30 mouse cellular contexts compared by ENCODE assay signal in the genomic region with DNA sequence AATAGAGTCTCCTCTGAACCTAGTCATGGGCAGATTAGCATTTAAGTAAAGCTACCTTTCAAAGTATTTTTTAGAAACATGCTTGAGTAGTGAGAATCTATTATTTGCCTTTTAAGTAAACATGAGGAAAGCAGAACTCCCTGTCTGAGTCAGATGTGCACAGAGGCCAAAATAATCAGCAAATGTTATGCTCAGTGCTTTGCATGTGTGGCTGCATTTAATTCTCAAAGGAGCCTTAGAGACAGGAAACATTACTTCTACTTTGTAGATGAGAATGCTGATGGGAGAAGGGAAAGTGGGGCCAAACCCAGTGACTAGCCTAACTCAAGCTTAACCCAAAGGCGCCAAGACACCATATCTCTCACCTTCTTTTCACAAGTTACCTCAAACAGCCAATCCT.
"Had no signal": no experiment of that assay in that cellular context is flagged by ENCODE, and none has a peak within 500 bp of the region (broad histone marks: within the 10 kb centered on the region; RNA-seq: fewer than 3 reads in every experiment).

No protein-coding gene starts in this region.

- H3K27ac ChIP-seq: left cerebral cortex, adult 2 months; limb, embryonic 10.5 days; limb, embryonic 12.5 days; limb, embryonic 13.5 days; limb, embryonic 15.5 days; liver, embryonic 12.5 days; liver, embryonic 13.5 days; liver, embryonic 14.5 days; liver, embryonic 15.5 days; lung, embryonic 15.5 days; macrophage; midbrain, embryonic 10.5 days; midbrain, embryonic 12.5 days; midbrain, embryonic 13.5 days; midbrain, embryonic 15.5 days had no signal

- H3K9me3 ChIP-seq: limb, embryonic 10.5 days; limb, embryonic 12.5 days; limb, embryonic 13.5 days; limb, embryonic 15.5 days; liver, embryonic 12.5 days; liver, embryonic 13.5 days; liver, embryonic 15.5 days; lung, embryonic 15.5 days; midbrain, embryonic 12.5 days; midbrain, embryonic 13.5 days; midbrain, embryonic 15.5 days had no signal

- DNase-seq: left cerebral cortex, postnatal 4 days; liver; liver, embryonic 13.5 days; liver, postnatal 0 days; lung, adult 18-20 months; lung, adult 2 months; lung, embryonic 14.5 days; lung, postnatal 10 days; lung, postnatal 14 days; lung, postnatal 36 days; lung, postnatal 4 days; midbrain, embryonic 14.5 days had no signal

- H3K36me3 ChIP-seq: limb, embryonic 10.5 days; limb, embryonic 12.5 days; limb, embryonic 13.5 days; limb, embryonic 15.5 days; liver, embryonic 12.5 days; liver, embryonic 13.5 days; liver, embryonic 15.5 days; lung, embryonic 15.5 days; midbrain, embryonic 10.5 days; midbrain, embryonic 12.5 days; midbrain, embryonic 13.5 days; midbrain, embryonic 15.5 days had no signal

- H3K9ac ChIP-seq: limb, embryonic 12.5 days; limb, embryonic 13.5 days; limb, embryonic 15.5 days; liver, embryonic 12.5 days; liver, embryonic 13.5 days; liver, embryonic 14.5 days; liver, embryonic 15.5 days; liver, postnatal 0 days; lung, embryonic 14.5 days; lung, embryonic 15.5 days; midbrain, embryonic 12.5 days; midbrain, embryonic 13.5 days; midbrain, embryonic 15.5 days had no signal

- H3K4me3 ChIP-seq: left cerebral cortex, adult 2 months; limb, embryonic 10.5 days; limb, embryonic 12.5 days; limb, embryonic 13.5 days; limb, embryonic 15.5 days; liver, embryonic 12.5 days; liver, embryonic 13.5 days; liver, embryonic 15.5 days; lung, embryonic 15.5 days; megakaryocyte, embryonic 14.5 days; midbrain, embryonic 10.5 days; midbrain, embryonic 12.5 days; midbrain, embryonic 13.5 days; midbrain, embryonic 15.5 days; myocyte had no signal

- H3K4me1 ChIP-seq: limb, embryonic 10.5 days; limb, embryonic 12.5 days; limb, embryonic 13.5 days; limb, embryonic 15.5 days; liver, embryonic 12.5 days; liver, embryonic 13.5 days; liver, embryonic 15.5 days; lung, embryonic 15.5 days; megakaryocyte, embryonic 14.5 days; midbrain, embryonic 10.5 days; midbrain, embryonic 12.5 days; midbrain, embryonic 13.5 days; midbrain, embryonic 15.5 days had no signal

- H3K4me2 ChIP-seq: limb, embryonic 12.5 days; limb, embryonic 13.5 days; limb, embryonic 15.5 days; liver, embryonic 11.5 days; liver, embryonic 12.5 days; liver, embryonic 13.5 days; liver, embryonic 15.5 days; lung, embryonic 14.5 days; lung, embryonic 15.5 days; midbrain, embryonic 11.5 days; midbrain, embryonic 12.5 days; midbrain, embryonic 13.5 days; midbrain, embryonic 15.5 days had no signal

- H3K27me3 ChIP-seq: limb, embryonic 12.5 days; limb, embryonic 13.5 days; limb, embryonic 15.5 days; liver, embryonic 12.5 days; liver, embryonic 13.5 days; liver, embryonic 15.5 days; lung, embryonic 15.5 days; megakaryocyte, embryonic 14.5 days; midbrain, embryonic 12.5 days; midbrain, embryonic 13.5 days; midbrain, embryonic 15.5 days had no signal
